In genomic region chr10:3596697-3597096, GRCm38 (mm10) we compare ENCODE assay signal across 20 mouse cellular contexts. TPM values are rescaled to one million over a fixed set of nuclear protein-coding genes. Genes with fewer than 3 reads are reported as not detected.
DNase-seq lines count a peak whose midpoint lies in the region; ATAC-seq and TF ChIP-seq lines count a peak whose summit lies in the region.
"Had no signal": no experiment of that assay in that cellular context is flagged by ENCODE, and none has a peak within 500 bp of the region (broad histone marks: within the 10 kb centered on the region; RNA-seq: fewer than 3 reads in every experiment).

No protein-coding gene starts in this region.

- no peak for ATAC-seq in limb, embryonic 14.5 days (ENCODE audit: low FRiP score, low read depth)
- ATAC-seq: lung, postnatal 0 days had no signal

- intact Hi-C loops in left cerebral cortex, postnatal 36 days (cut with DNase I) = no loop called here
- intact Hi-C loops in gastrocnemius, postnatal 36 days (cut with DNase I) = no loop called here

- no peaks in the 10 kb centered on the region for H3K27me3 ChIP-seq in limb, embryonic 14.5 days (ENCODE audit: control insufficient read depth, insufficient read depth, low read length)
- no peaks in the 10 kb centered on the region for H3K27me3 ChIP-seq in limb, embryonic 10.5 days (ENCODE audit: low read depth, poor library complexity, severe bottlenecking)
- H3K27me3 ChIP-seq: limb, embryonic 12.5 days; liver, embryonic 15.5 days; midbrain, embryonic 12.5 days had no signal

- no peak overlapping the region for H3K4me3 ChIP-seq in limb, embryonic 14.5 days (replicated peaks; ENCODE audit: low read length)
- no peak overlapping the region for H3K4me3 ChIP-seq in limb, embryonic 10.5 days
- H3K4me3 ChIP-seq: left cerebral cortex, adult 2 months; limb, embryonic 12.5 days; liver, embryonic 15.5 days; midbrain, embryonic 12.5 days had no signal

- H3K4me2 ChIP-seq in limb, embryonic 14.5 days (replicated peaks; ENCODE audit: low read depth, low read length, severe bottlenecking) = no peak overlapping the region
- H3K4me2 ChIP-seq: limb, embryonic 12.5 days; liver, embryonic 15.5 days; midbrain, embryonic 12.5 days had no signal

- WGBS in limb, embryonic 14.5 days = 68% methylated on average over 2 of the region's 2 CpGs
- WGBS in limb, embryonic 10.5 days = 56% methylated on average over 2 of the region's 2 CpGs

- TF ChIP-seq POLR2A in limb, embryonic 14.5 days (IDR thresholded peaks at IDR 0.05; ENCODE audit: borderline replicate concordance, extremely low read depth, insufficient read depth, insufficient read length) = no peak

- DNase-seq in limb, embryonic 14.5 days (ENCODE audit: low spot score) = peak; percentile 20
- DNase-seq in limb, embryonic 10.5 days (ENCODE audit: low spot score) = no peak
- peak; percentile 60 for DNase-seq in embryo, embryonic 10.5 days (ENCODE audit: low spot score)
- DNase-seq in forelimb bud, embryonic 11.5 days (ENCODE audit: low read depth, low spot score) = peak; percentile 20
- DNase-seq in skeletal muscle tissue, adult 2 months (ENCODE audit: low read depth, low spot score) = peak; percentile 23
- no peak for DNase-seq in left cerebral cortex, postnatal 36 days (ENCODE audit: low spot score in 2 of 2)
- no peak for DNase-seq in gastrocnemius, postnatal 36 days
- DNase-seq: cerebellum, adult 11 months; cerebellum, postnatal 14 days; gastrocnemius, postnatal 25 days; kidney, adult 18-20 months; kidney, postnatal 14 days; spleen, adult 18-20 months; thymus, adult 18-20 months had no signal

- H3K27ac ChIP-seq in limb, embryonic 14.5 days (replicated peaks; ENCODE audit: low read depth, low read length) = no peak overlapping the region
- H3K27ac ChIP-seq in limb, embryonic 10.5 days = no peak overlapping the region
- H3K27ac ChIP-seq: left cerebral cortex, adult 2 months; limb, embryonic 12.5 days; liver, embryonic 15.5 days; midbrain, embryonic 12.5 days had no signal

- H3K9me3 ChIP-seq in limb, embryonic 14.5 days (ENCODE audit: control insufficient read depth, low read length) = no peaks in the 10 kb centered on the region
- no peaks in the 10 kb centered on the region for H3K9me3 ChIP-seq in limb, embryonic 10.5 days (replicated peaks)
- H3K9me3 ChIP-seq: liver, embryonic 15.5 days; midbrain, embryonic 12.5 days had no signal

- H3K36me3 ChIP-seq in limb, embryonic 14.5 days (ENCODE audit: control insufficient read depth, insufficient read depth, low read length) = no peaks in the 10 kb centered on the region
- H3K36me3 ChIP-seq in limb, embryonic 10.5 days = no peaks in the 10 kb centered on the region
- H3K36me3 ChIP-seq: limb, embryonic 12.5 days; liver, embryonic 15.5 days; midbrain, embryonic 12.5 days had no signal

- H3K9ac ChIP-seq in limb, embryonic 14.5 days (ENCODE audit: low read depth, low read length, severe bottlenecking) = no peak overlapping the region
- H3K9ac ChIP-seq: limb, embryonic 12.5 days; liver, embryonic 15.5 days; midbrain, embryonic 12.5 days had no signal

- H3K4me1 ChIP-seq in limb, embryonic 14.5 days (ENCODE audit: control insufficient read depth, insufficient read depth, low read length) = no peaks in the 10 kb centered on the region
- H3K4me1 ChIP-seq in limb, embryonic 10.5 days = 0 out of 2 replicates have a peak, but pooled peaks cover 1% of the 10 kb centered on the region
- H3K4me1 ChIP-seq: liver, embryonic 15.5 days had no signal

RNA-seq across cellular contexts. Expression of gene Iyd, which starts 56.7 kb away (rescaled TPM):
- polyA plus RNA-seq in limb, embryonic 14.5 days (2012; rRNA removed) = 0.20 TPM in 2 replicates
- polyA plus RNA-seq in limb, embryonic 14.5 days (2014; fragmentation: Nextera tagmentation; extraction: Ambion mirVana) = 0.88 and 1.6 TPM in 2 replicates
- polyA plus RNA-seq in limb, embryonic 10.5 days (2016; fragmentation: Nextera tagmentation; extraction: Ambion mirVana) = not detected in 2 replicates
- total RNA-seq in left cerebral cortex, postnatal 36 days (2021) = under 1 TPM; 0.32 to 0.59 TPM
- not detected for total RNA-seq in gastrocnemius, postnatal 36 days (2021)
- total RNA-seq: gastrocnemius, postnatal 25 days; left cerebral cortex, adult 2 months had no signal
- polyA plus RNA-seq: forebrain, embryonic 11.5 days; limb, embryonic 12.5 days had no signal

Comparison
In these comparisons a context has a peak if more than half of its experiments do, and no peak if none do; other contexts are left out.
1. DNase-seq: peak in limb, embryonic 14.5 days (single experiment), embryo, embryonic 10.5 days (single experiment), forelimb bud, embryonic 11.5 days (single experiment) and skeletal muscle tissue, adult 2 months (single experiment); none in limb, embryonic 10.5 days (single experiment), left cerebral cortex, postnatal 36 days (0 of 2) and gastrocnemius, postnatal 36 days (0 of 2).